Mouse (Mus musculus) CH12.LX (cell line): ENCODE results near the gene Ptma. TPM values are rescaled to one million over a fixed set of nuclear protein-coding genes. Genes with fewer than 3 reads are reported as not detected.

Experiments
- DNase-seq: peaks from one replicate; pipeline ENCODE4 v3.0.0-alpha.2; 2013; ENCODE audit errors: extremely low read depth
- H3K27ac ChIP-seq: 2 replicates; pipeline ENCODE4 v1.5.1; 2012; ENCODE audit warnings: low read depth, mild to moderate bottlenecking, control low read depth, moderate library complexity; ENCODE audit not compliant: insufficient read depth
- H3K27me3 ChIP-seq: replicated peaks from 2 replicates; pipeline ENCODE3; 2012; ENCODE audit warnings: inconsistent platforms
- H3K36me3 ChIP-seq, 2 experiments: replicated peaks in 1 of 2; 2 replicates each; pipeline versions ENCODE3 to v1.6.1; 2012; ENCODE audit warnings: inconsistent platforms in 1 of 2, low read length in 1 of 2, mild to moderate bottlenecking in 1 of 2, mixed read lengths in 1 of 2, moderate library complexity in 1 of 2; ENCODE audit not compliant: control insufficient read depth in 1 of 2, insufficient read depth in 1 of 2
- H3K4me1 ChIP-seq, 2 experiments: 2 replicates each; pipeline ENCODE4 v1.6.1; 2012; ENCODE audit warnings: inconsistent platforms in 1 of 2, moderate library complexity in 1 of 2; ENCODE audit not compliant: insufficient read depth in 2 of 2, control insufficient read depth in 1 of 2
- H3K4me2 ChIP-seq: 2 replicates; pipeline ENCODE4 v1.6.1; 2012; ENCODE audit warnings: low read depth, mild to moderate bottlenecking, control low read depth; ENCODE audit not compliant: poor library complexity, insufficient read depth, severe bottlenecking
- H3K4me3 ChIP-seq, 3 experiments: fragments of 150-350 bp in 1 of 3; sonication (generic) in 1 of 3; replicated peaks in 1 of 3; 2 replicates each; pipeline versions ENCODE3 to v1.5.1; 2011 to 2012; ENCODE audit warnings: low read depth in 2 of 3, low read length in 2 of 3, mild to moderate bottlenecking in 2 of 3, moderate library complexity in 2 of 3, control low read depth in 1 of 3, improper control_type of control experiment in 1 of 3, inconsistent platforms in 1 of 3, mixed read lengths in 1 of 3; ENCODE audit not compliant: poor library complexity in 1 of 3
- H3K79me2 ChIP-seq: replicated peaks from 2 replicates; pipeline ENCODE4 v1.6.1; 2012; ENCODE audit warnings: mild to moderate bottlenecking, moderate library complexity; ENCODE audit not compliant: control insufficient read depth, poor library complexity, insufficient read depth, severe bottlenecking; ENCODE audit errors: extremely low read depth
- H3K9ac ChIP-seq: 2 replicates; pipeline ENCODE4 v1.6.1; 2012; ENCODE audit warnings: low read depth, mild to moderate bottlenecking, control low read depth, moderate library complexity; ENCODE audit not compliant: insufficient read depth
- H3K9me3 ChIP-seq: replicated peaks from 2 replicates; pipeline ENCODE3; 2012; ENCODE audit warnings: low read length, inconsistent platforms, mixed read lengths
- BHLHE40 ChIP-seq: IDR thresholded peaks from 2 replicates; pipeline ENCODE4 v1.6.1; 2011; ENCODE audit warnings: mild to moderate bottlenecking, low read depth, low read length, improper control_type of control experiment
- CHD1 ChIP-seq: IDR thresholded peaks from 2 replicates; pipeline ENCODE4 v1.6.1; 2012; ENCODE audit warnings: low read depth, low read length, improper control_type of control experiment, inconsistent platforms
- CTCF ChIP-seq, 2 experiments: IDR thresholded peaks in 1 of 2; conservative IDR thresholded peaks in 1 of 2; 2 replicates each; pipeline ENCODE4 v1.5.1; 2011 to 2012; ENCODE audit warnings: low read depth in 2 of 2, low read length in 2 of 2, improper control_type of control experiment in 1 of 2, inconsistent platforms in 1 of 2, mild to moderate bottlenecking in 1 of 2, moderate library complexity in 1 of 2
- E2F4 ChIP-seq: IDR thresholded peaks from 2 replicates; pipeline ENCODE4 v1.6.1; 2011; ENCODE audit warnings: low read depth, low read length, improper control_type of control experiment; ENCODE audit not compliant: insufficient replicate concordance
- EP300 ChIP-seq: IDR thresholded peaks from 2 replicates; pipeline ENCODE4 v1.6.1; 2011; ENCODE audit warnings: low read length, improper control_type of control experiment
- ETS1 ChIP-seq: conservative IDR thresholded peaks from 2 replicates; pipeline ENCODE4 v1.6.1; 2012; ENCODE audit warnings: low read depth, mild to moderate bottlenecking, inconsistent platforms, low read length, improper control_type of control experiment, moderate library complexity
- GABPA ChIP-seq: IDR thresholded peaks from 2 replicates; pipeline ENCODE4 v1.6.1; 2012; ENCODE audit warnings: low read depth, low read length, improper control_type of control experiment, inconsistent platforms; ENCODE audit not compliant: insufficient replicate concordance
- JUND ChIP-seq: conservative IDR thresholded peaks from 2 replicates; pipeline ENCODE4 v1.6.1; 2011; ENCODE audit warnings: low read depth, low read length, improper control_type of control experiment
- MAX ChIP-seq: IDR thresholded peaks from 2 replicates; pipeline ENCODE4 v1.6.1; 2011; ENCODE audit warnings: low read length, improper control_type of control experiment
- MXI1 ChIP-seq: IDR thresholded peaks from 2 replicates; pipeline ENCODE4 v1.6.1; 2011; ENCODE audit warnings: mild to moderate bottlenecking, low read depth, low read length, improper control_type of control experiment
- MYC ChIP-seq: IDR thresholded peaks from 2 replicates; pipeline ENCODE4 v1.6.1; 2011; ENCODE audit warnings: low read depth, mild to moderate bottlenecking, improper control_type of control experiment, low read length
- POLR2AphosphoS2 ChIP-seq: IDR thresholded peaks from 2 replicates; pipeline ENCODE4 v1.6.1; 2011; ENCODE audit warnings: low read depth, low read length, improper control_type of control experiment
- RCOR1 ChIP-seq: conservative IDR thresholded peaks from 2 replicates; pipeline ENCODE4 v1.6.1; 2012; ENCODE audit warnings: low read depth, mild to moderate bottlenecking, inconsistent platforms, low read length, improper control_type of control experiment
- SIN3A ChIP-seq: IDR thresholded peaks from 2 replicates; pipeline ENCODE4 v1.6.1; 2012; ENCODE audit warnings: low read length, improper control_type of control experiment, inconsistent platforms
- UBTF ChIP-seq: IDR thresholded peaks from 2 replicates; pipeline ENCODE4 v1.6.1; 2012; ENCODE audit warnings: low read depth, mild to moderate bottlenecking, inconsistent platforms, low read length, improper control_type of control experiment, moderate library complexity
- USF1 ChIP-seq: IDR thresholded peaks from 2 replicates; pipeline ENCODE4 v1.6.1; 2014; ENCODE audit warnings: low read depth, mild to moderate bottlenecking, inconsistent platforms, low read length, improper control_type of control experiment
- ZKSCAN1 ChIP-seq: IDR thresholded peaks from 2 replicates; pipeline ENCODE4 v1.6.1; 2012; ENCODE audit warnings: low read depth, inconsistent platforms, low read length, improper control_type of control experiment, borderline replicate concordance
- dilution Hi-C: fragments of 300-500 bp; cut with MboI; formaldehyde crosslinking; loops from 2 replicates; pipeline ENCODE4 v1.14.3; 2020; ENCODE audit warnings: low sequenced_read_pairs; ENCODE audit not compliant: extremely low pct_unique_long_range_greater_than_20kb, extremely low pct_ligation_motif_present
- in situ Hi-C: fragments of 300-500 bp; cut with MboI; formaldehyde crosslinking; loops from 3 replicates; pipeline ENCODE4 v1.14.3; 2019; ENCODE audit warnings: low sequenced_read_pairs, low pct_ligation_motif_present, low pct_unique_long_range_greater_than_20kb, mixed read lengths
- polyA plus RNA-seq: library from polyadenylated mRNA; unstranded; fragments of >175 nt; gene quantifications from 2 replicates; pipeline ENCODE4 v1.2.1, GENCODE M21; 2012; ENCODE audit warnings: low read depth; ENCODE audit not compliant: insufficient read length
- total RNA-seq, 2 experiments: library from RNA; depleted of rRNA; stranded (reverse); fragments of 300-350 nt in 1 of 2; fragments of >200 nt in 1 of 2; gene quantifications; 2 replicates each; pipeline ENCODE4 v1.2.3; 2012 to 2014

The Ptma gene
- total and polyA plus RNA-seq, 3 experiments = 2,835 to 5,324 (median 5,084) TPM

GRCm38 (mm10) chr1:86487908-86488314 lies 38.6 kb upstream of the Ptma start:
- Histone ChIP-seq H3K36me3 (no peaks in the 10 kb centered on the region), H3K27me3 (no peaks in the 10 kb centered on the region)
- TF ChIP-seq CTCF (conservative IDR thresholded peaks at IDR 0.05 in 1 of 2, IDR thresholded peaks at IDR 0.05 in 1 of 2; ENCODE audit: low read depth in 2 of 2, low read length in 2 of 2) (no peak), MYC (peak; percentile 26; the same call in 1 of the 2 replicates), SIN3A (peak; percentile 22; the same call in 1 of the 2 replicates), POLR2AphosphoS2 (0 out of 2 replicates have a peak, but pooled peaks have one; percentile 51), USF1 (no peak), CHD1 (peak; percentile 90; the same call in 1 of the 2 replicates), RCOR1 (no peak), UBTF (peak; percentile 49; the same call in 1 of the 2 replicates), MAX (peak; percentile 6; the same call in 1 of the 2 replicates), E2F4 (0 out of 2 replicates have a peak, but pooled peaks have one; percentile 28), EP300 (peak; percentile 34; the same call in 1 of the 2 replicates), ETS1 (no peak), JUND (no peak)
- TF ChIP-seq, all 38 proteins: peak for 8
- H3K79me2 ChIP-seq = no peaks in the 10 kb centered on the region; the same call in 1 of the 2 replicates
- in situ Hi-C loops = no loop called here
- peak overlapping the region; percentile 91 for H3K27ac ChIP-seq
- peak overlapping the region; percentile 91 to 99 (median 96) for H3K4me3 ChIP-seq
- H3K4me1 ChIP-seq = peaks cover 24 to 42% of the 10 kb centered on the region in 2 experiments
- peak overlapping the region; percentile 97 for H3K9ac ChIP-seq
- H3K4me2 ChIP-seq = peak overlapping the region; percentile 84
- no peaks in the 10 kb centered on the region for H3K9me3 ChIP-seq
- dilution Hi-C loops = no loop called here
- no peak for DNase-seq

- dilution Hi-C loops (no loop called here), in situ Hi-C loops (no loop called here)
- peaks cover 24 to 45% of the 10 kb centered on the region in 2 experiments for H3K4me1 ChIP-seq
- H3K79me2 ChIP-seq = no peaks in the 10 kb centered on the region; the same call in 1 of the 2 replicates
- H3K27ac ChIP-seq = peak overlapping the region; percentile 58; the same call in 1 of the 2 replicates
- no peaks in the 10 kb centered on the region for H3K27me3 ChIP-seq
- no peaks in the 10 kb centered on the region for H3K36me3 ChIP-seq
- no peaks in the 10 kb centered on the region for H3K9me3 ChIP-seq
- peak overlapping the region; percentile 91 to 99 (median 96) for H3K4me3 ChIP-seq
- H3K9ac ChIP-seq = peak overlapping the region; percentile 97
- TF ChIP-seq MXI1 (no peak), CHD1 (0 out of 2 replicates have a peak, but pooled peaks have one; percentile 3)
- TF ChIP-seq, all 38 proteins: peak for 1
- H3K4me2 ChIP-seq = peak overlapping the region; percentile 84
- DNase-seq = no peak
These were observed 38.2 kb upstream of the Ptma start for GRCm38 (mm10) chr1:86488326-86488725.

- Histone ChIP-seq H3K36me3 (no peaks in the 10 kb centered on the region), H3K4me2 (peak overlapping the region; percentile 84), H3K9ac (peak overlapping the region; percentile 97), H3K9me3 (no peaks in the 10 kb centered on the region), H3K79me2 (no peaks in the 10 kb centered on the region; the same call in 1 of the 2 replicates), H3K27me3 (no peaks in the 10 kb centered on the region), H3K4me3 (peak overlapping the region; percentile 91 to 99 (median 96)), H3K4me1 (peaks cover 24 to 47% of the 10 kb centered on the region in 2 experiments), H3K27ac (peak overlapping the region; percentile 58; the same call in 1 of the 2 replicates)
- dilution Hi-C loops (no loop called here), in situ Hi-C loops (no loop called here)
- no peak for TF ChIP-seq JUND
- no peak for TF ChIP-seq MXI1
- TF ChIP-seq ZKSCAN1 = no peak
- TF ChIP-seq BHLHE40 = 0 out of 2 replicates have a peak, but pooled peaks have one; percentile 12
- no peak for TF ChIP-seq GABPA
- DNase-seq = no peak
These were observed 37.8 kb upstream of the Ptma start for GRCm38 (mm10) chr1:86488774-86489173.
